ENCODE assay signal across 8 mouse cellular contexts in genomic region chr19:7617696-7618095, GRCm38 (mm10). TPM values are rescaled to one million over a fixed set of nuclear protein-coding genes. Genes with fewer than 3 reads are reported as not detected.
DNase-seq lines count a peak whose midpoint lies in the region; ATAC-seq and TF ChIP-seq lines count a peak whose summit lies in the region.

No protein-coding gene starts in this region.

- H3K27ac ChIP-seq in midbrain, embryonic 10.5 days (replicated peaks) = no peak overlapping the region
- no peak overlapping the region for H3K27ac ChIP-seq in spleen, adult 2 months (ENCODE audit: insufficient read depth, low read length)

- WGBS in midbrain, embryonic 10.5 days = 47% methylated on average over 7 of the region's 7 CpGs
- 48% methylated on average over 7 of the region's 7 CpGs for WGBS in spleen, adult 2 months

- ATAC-seq in cerebellum, adult (ENCODE audit: insufficient number of reproducible peaks, low FRiP score, low TSS enrichment) = no peak
- ATAC-seq in hematopoietic stem cell, adult 5-6 weeks (replicated peaks in 1 of 2; ENCODE audit: insufficient read depth in 1 of 2, low FRiP score in 2 of 2, low TSS enrichment in 1 of 2, low read depth in 1 of 2, poor library complexity in 2 of 2, severe bottlenecking in 2 of 2) = peak; percentile 32 to 42; a peak in 3 of 4 replicates

- no peak overlapping the region for H3K4me3 ChIP-seq in midbrain, embryonic 10.5 days
- no peak overlapping the region for H3K4me3 ChIP-seq in spleen, adult 2 months (ENCODE audit: extremely low read depth, insufficient read depth, insufficient read length)

- H3K27me3 ChIP-seq in midbrain, embryonic 10.5 days (ENCODE audit: low read depth, poor library complexity, severe bottlenecking) = peaks cover 21% of the 10 kb centered on the region
- peaks cover under 1% of the 10 kb centered on the region; the same call in 1 of the 2 replicates for H3K27me3 ChIP-seq in spleen, adult 2 months (ENCODE audit: control insufficient read depth, insufficient read depth, low read length)

- H3K4me1 ChIP-seq in midbrain, embryonic 10.5 days = peaks cover under 1% of the 10 kb centered on the region
- H3K4me1 ChIP-seq in spleen, adult 2 months (ENCODE audit: control insufficient read depth, insufficient read depth, insufficient read length) = no peaks in the 10 kb centered on the region

- no peak for TF ChIP-seq POLR2A in brain, embryonic 14.5 days (IDR thresholded peaks at IDR 0.05; ENCODE audit: borderline replicate concordance, extremely low read depth, insufficient read depth, insufficient read length, poor library complexity, severe bottlenecking)
- no peak for TF ChIP-seq POLR2A in spleen, adult 2 months (IDR thresholded peaks at IDR 0.05; ENCODE audit: low read depth, low read length)

- TF ChIP-seq CTCF in brain, embryonic 14.5 days (IDR thresholded peaks at IDR 0.05; ENCODE audit: borderline replicate concordance, extremely low read depth, insufficient read depth, insufficient read length) = peak; percentile 88
- peak; percentile 50; the same call in 1 of the 2 replicates for TF ChIP-seq CTCF in spleen, adult 2 months (IDR thresholded peaks at IDR 0.05; ENCODE audit: extremely low read depth, insufficient read depth, insufficient read length, insufficient replicate concordance)

- peak; percentile 33 for DNase-seq in cerebellum, adult 11 months
- peak; percentile 89 for DNase-seq in brain, embryonic 14.5 days (ENCODE audit: low read depth)
- DNase-seq in fibroblast of lung, adult 2 months (ENCODE audit: low read depth) = peak; percentile 32
- DNase-seq in layer of hippocampus, adult 9-11 months = peak; percentile 50
- DNase-seq in midbrain, embryonic 10.5 days (ENCODE audit: low spot score) = peak; percentile 68
- peak in 1 of 2 experiments; percentile 17 for DNase-seq in spleen, adult 2 months (ENCODE audit: low read depth in 1 of 2, low spot score in 2 of 2)

- no peaks in the 10 kb centered on the region for H3K9me3 ChIP-seq in midbrain, embryonic 10.5 days (replicated peaks)

- no peaks in the 10 kb centered on the region for H3K36me3 ChIP-seq in midbrain, embryonic 10.5 days
- no peaks in the 10 kb centered on the region for H3K36me3 ChIP-seq in spleen, adult 2 months (ENCODE audit: control insufficient read depth, insufficient read depth, low read length)

RNA-seq across cellular contexts. Expression of gene Hrasls5, which starts 5.4 kb away (rescaled TPM):
- polyA plus RNA-seq in brain, embryonic 14.5 days (2012; rRNA removed) = 0.15 TPM in 1 of 2 replicates, not detected in the other
- not detected in 2 replicates for total RNA-seq in hematopoietic stem cell, adult 5-6 weeks (2017)
- not detected in 2 replicates for polyA plus RNA-seq in midbrain, embryonic 10.5 days (2016; fragmentation: Nextera tagmentation; extraction: Ambion mirVana)
- not detected in 2 replicates for polyA plus RNA-seq in spleen, adult 2 months (2012; rRNA removed)

RNA-seq across cellular contexts. Expression of gene Lgals12, which starts 10.7 kb away (rescaled TPM):
- polyA plus RNA-seq in brain, embryonic 14.5 days (2012; rRNA removed) = 0.68 and 0.72 TPM in 2 replicates
- not detected in 2 replicates for total RNA-seq in hematopoietic stem cell, adult 5-6 weeks (2017)
- not detected in 2 replicates for polyA plus RNA-seq in midbrain, embryonic 10.5 days (2016; fragmentation: Nextera tagmentation; extraction: Ambion mirVana)
- 0.14 and 0.35 TPM in 2 replicates for polyA plus RNA-seq in spleen, adult 2 months (2012; rRNA removed)
